Mouse (Mus musculus): ENCODE data around the gene Pabpc4. TPM values are rescaled to one million over a fixed set of nuclear protein-coding genes. Genes with fewer than 3 reads are reported as not detected.
"Not testable (repeated sequence)": the region's sequence is repeated elsewhere in the genome, so short reads cannot be mapped to it uniquely, and the experiment has no call there.

Gene Pabpc4
- polyA plus RNA-seq, 1 experiment from 2014 or later = 56.2 TPM

GRCm38 (mm10) chr4:123298226-123298625 is 36.1 kb downstream of the Pabpc4 start:
- no peak overlapping the region for H3K4me3 ChIP-seq (ENCODE audit: low read depth, low read length)
- no peak overlapping the region for H3K27ac ChIP-seq (replicated peaks; ENCODE audit: low read depth, low read length)
- H3K9ac ChIP-seq (ENCODE audit: low read length) = no peak overlapping the region
- H3K4me1 ChIP-seq (ENCODE audit: control insufficient read depth, insufficient read depth, low read length) = no peaks in the 10 kb centered on the region
- no peaks in the 10 kb centered on the region for H3K27me3 ChIP-seq (ENCODE audit: control insufficient read depth, insufficient read depth, low read length)
- H3K36me3 ChIP-seq (ENCODE audit: control insufficient read depth, insufficient read depth, low read length) = peaks cover 61% of the 10 kb centered on the region
- H3K9me3 ChIP-seq (ENCODE audit: control insufficient read depth, low read length) = no peaks in the 10 kb centered on the region
- H3K4me2 ChIP-seq (ENCODE audit: low read depth, severe bottlenecking) = no peak overlapping the region
- DNase-seq (ENCODE audit: low spot score) = no peak
- WGBS = 84% methylated on average over 4 of the region's 4 CpGs
- ATAC-seq (ENCODE audit: insufficient number of reproducible peaks, low FRiP score, low TSS enrichment, low read depth) = no peak

- Histone ChIP-seq H3K27ac (replicated peaks; ENCODE audit: low read depth, low read length) (no peak overlapping the region), H3K36me3 (ENCODE audit: control insufficient read depth, insufficient read depth, low read length) (peaks cover 59% of the 10 kb centered on the region), H3K9ac (ENCODE audit: low read length) (no peak overlapping the region), H3K27me3 (ENCODE audit: control insufficient read depth, insufficient read depth, low read length) (no peaks in the 10 kb centered on the region), H3K4me1 (ENCODE audit: control insufficient read depth, insufficient read depth, low read length) (no peaks in the 10 kb centered on the region), H3K9me3 (ENCODE audit: control insufficient read depth, low read length) (no peaks in the 10 kb centered on the region), H3K4me3 (ENCODE audit: low read depth, low read length) (no peak overlapping the region), H3K4me2 (ENCODE audit: low read depth, severe bottlenecking) (no peak overlapping the region)
- DNase-seq (ENCODE audit: low spot score) (no peak), ATAC-seq (ENCODE audit: insufficient number of reproducible peaks, low FRiP score, low TSS enrichment, low read depth) (no peak)
- WGBS = 95% methylated on average over 11 of the region's 11 CpGs
Measured at GRCm38 (mm10) chr4:123298980-123299670, 37.0 kb downstream of the Pabpc4 start.

GRCm38 (mm10) chr4:123305789-123306188 is 43.6 kb downstream of the Pabpc4 start:
- no peak overlapping the region for H3K4me2 ChIP-seq (ENCODE audit: low read depth, severe bottlenecking)
- H3K27me3 ChIP-seq (ENCODE audit: control insufficient read depth, insufficient read depth, low read length) = no peaks in the 10 kb centered on the region
- H3K9me3 ChIP-seq (ENCODE audit: control insufficient read depth, low read length) = no peaks in the 10 kb centered on the region
- no peaks in the 10 kb centered on the region for H3K4me1 ChIP-seq (ENCODE audit: control insufficient read depth, insufficient read depth, low read length)
- ATAC-seq (ENCODE audit: insufficient number of reproducible peaks, low FRiP score, low TSS enrichment, low read depth) (0 out of 2 replicates have a peak, but pooled peaks have one; percentile 24), DNase-seq (ENCODE audit: low spot score) (peak; percentile 40)
- H3K4me3 ChIP-seq (ENCODE audit: low read depth, low read length) = no peak overlapping the region
- no peak overlapping the region for H3K9ac ChIP-seq (ENCODE audit: low read length)
- no peak overlapping the region for H3K27ac ChIP-seq (replicated peaks; ENCODE audit: low read depth, low read length)
- peaks cover 19% of the 10 kb centered on the region for H3K36me3 ChIP-seq (ENCODE audit: control insufficient read depth, insufficient read depth, low read length)
- 34% methylated on average over 3 of the region's 3 CpGs for WGBS

GRCm38 (mm10) chr4:123306999-123307398 is 44.8 kb downstream of the Pabpc4 start:
- no peak overlapping the region for H3K27ac ChIP-seq (replicated peaks; ENCODE audit: low read depth, low read length)
- no peaks in the 10 kb centered on the region for H3K4me1 ChIP-seq (ENCODE audit: control insufficient read depth, insufficient read depth, low read length)
- ATAC-seq (ENCODE audit: insufficient number of reproducible peaks, low FRiP score, low TSS enrichment, low read depth) (no peak), DNase-seq (ENCODE audit: low spot score) (no peak)
- H3K9me3 ChIP-seq (ENCODE audit: control insufficient read depth, low read length) = no peaks in the 10 kb centered on the region
- H3K27me3 ChIP-seq (ENCODE audit: control insufficient read depth, insufficient read depth, low read length) = no peaks in the 10 kb centered on the region
- H3K4me3 ChIP-seq (ENCODE audit: low read depth, low read length) = no peak overlapping the region
- peaks cover 18% of the 10 kb centered on the region for H3K36me3 ChIP-seq (ENCODE audit: control insufficient read depth, insufficient read depth, low read length)
- 81% methylated on average over 10 of the region's 10 CpGs for WGBS
- no peak overlapping the region for H3K9ac ChIP-seq (ENCODE audit: low read length)
- no peak overlapping the region for H3K4me2 ChIP-seq (ENCODE audit: low read depth, severe bottlenecking)

- H3K4me3 ChIP-seq (ENCODE audit: low read depth, low read length) = no peak overlapping the region
- DNase-seq (ENCODE audit: low spot score) (no peak), ATAC-seq (ENCODE audit: insufficient number of reproducible peaks, low FRiP score, low TSS enrichment, low read depth) (no peak)
- no peak overlapping the region for H3K9ac ChIP-seq (ENCODE audit: low read length)
- no peak overlapping the region for H3K27ac ChIP-seq (replicated peaks; ENCODE audit: low read depth, low read length)
- H3K4me1 ChIP-seq (ENCODE audit: control insufficient read depth, insufficient read depth, low read length) = no peaks in the 10 kb centered on the region
- H3K4me2 ChIP-seq (ENCODE audit: low read depth, severe bottlenecking) = no peak overlapping the region
- no peaks in the 10 kb centered on the region for H3K27me3 ChIP-seq (ENCODE audit: control insufficient read depth, insufficient read depth, low read length)
- H3K36me3 ChIP-seq (ENCODE audit: control insufficient read depth, insufficient read depth, low read length) = peaks cover 5% of the 10 kb centered on the region
- 63% methylated on average over 3 of the region's 3 CpGs for WGBS
- H3K9me3 ChIP-seq (ENCODE audit: control insufficient read depth, low read length) = no peaks in the 10 kb centered on the region
Measured at GRCm38 (mm10) chr4:123308292-123308691, 46.1 kb downstream of the Pabpc4 start.

- Histone ChIP-seq H3K4me3 (ENCODE audit: low read depth, low read length) (no peak overlapping the region), H3K4me2 (ENCODE audit: low read depth, severe bottlenecking) (no peak overlapping the region), H3K9me3 (ENCODE audit: control insufficient read depth, low read length) (no peaks in the 10 kb centered on the region), H3K27me3 (ENCODE audit: control insufficient read depth, insufficient read depth, low read length) (no peaks in the 10 kb centered on the region), H3K36me3 (ENCODE audit: control insufficient read depth, insufficient read depth, low read length) (no peaks in the 10 kb centered on the region), H3K27ac (replicated peaks; ENCODE audit: low read depth, low read length) (no peak overlapping the region), H3K9ac (ENCODE audit: low read length) (no peak overlapping the region), H3K4me1 (ENCODE audit: control insufficient read depth, insufficient read depth, low read length) (no peaks in the 10 kb centered on the region)
- DNase-seq (ENCODE audit: low spot score) (no peak), ATAC-seq (ENCODE audit: insufficient number of reproducible peaks, low FRiP score, low TSS enrichment, low read depth) (no peak)
- WGBS = 78% methylated on average over 7 of the region's 7 CpGs
Measured at GRCm38 (mm10) chr4:123311845-123312244, 49.7 kb downstream of the Pabpc4 start.

- Histone ChIP-seq H3K36me3 (ENCODE audit: control insufficient read depth, insufficient read depth, low read length) (no peaks in the 10 kb centered on the region), H3K4me2 (ENCODE audit: low read depth, severe bottlenecking) (no peak overlapping the region), H3K4me1 (ENCODE audit: control insufficient read depth, insufficient read depth, low read length) (no peaks in the 10 kb centered on the region), H3K27ac (replicated peaks; ENCODE audit: low read depth, low read length) (no peak overlapping the region), H3K4me3 (ENCODE audit: low read depth, low read length) (no peak overlapping the region), H3K27me3 (ENCODE audit: control insufficient read depth, insufficient read depth, low read length) (no peaks in the 10 kb centered on the region), H3K9ac (ENCODE audit: low read length) (no peak overlapping the region), H3K9me3 (ENCODE audit: control insufficient read depth, low read length) (no peaks in the 10 kb centered on the region)
- DNase-seq (ENCODE audit: low spot score) (no peak), ATAC-seq (ENCODE audit: insufficient number of reproducible peaks, low FRiP score, low TSS enrichment, low read depth) (no peak)
- 86% methylated on average over 6 of the region's 6 CpGs for WGBS
Measured at GRCm38 (mm10) chr4:123313010-123313409, 50.9 kb downstream of the Pabpc4 start.

- ATAC-seq (ENCODE audit: insufficient number of reproducible peaks, low FRiP score, low TSS enrichment, low read depth) (no peak), DNase-seq (ENCODE audit: low spot score) (no peak)
- no peak overlapping the region for H3K27ac ChIP-seq (replicated peaks; ENCODE audit: low read depth, low read length)
- WGBS = 82% methylated on average over 3 of the region's 3 CpGs
- H3K4me3 ChIP-seq (ENCODE audit: low read depth, low read length) = no peak overlapping the region
- no peaks in the 10 kb centered on the region for H3K27me3 ChIP-seq (ENCODE audit: control insufficient read depth, insufficient read depth, low read length)
- H3K9ac ChIP-seq (ENCODE audit: low read length) = no peak overlapping the region
- H3K9me3 ChIP-seq (ENCODE audit: control insufficient read depth, low read length) = no peaks in the 10 kb centered on the region
- no peaks in the 10 kb centered on the region for H3K36me3 ChIP-seq (ENCODE audit: control insufficient read depth, insufficient read depth, low read length)
- no peaks in the 10 kb centered on the region for H3K4me1 ChIP-seq (ENCODE audit: control insufficient read depth, insufficient read depth, low read length)
- no peak overlapping the region for H3K4me2 ChIP-seq (ENCODE audit: low read depth, severe bottlenecking)
Measured at GRCm38 (mm10) chr4:123314497-123314896, 52.3 kb downstream of the Pabpc4 start.

GRCm38 (mm10) chr4:123322910-123323309 is 60.8 kb downstream of the Pabpc4 start:
- not testable (repeated sequence) for H3K27ac ChIP-seq (replicated peaks; ENCODE audit: low read depth, low read length); H3K9ac ChIP-seq (ENCODE audit: low read length); H3K36me3 ChIP-seq (ENCODE audit: control insufficient read depth, insufficient read depth, low read length); H3K27me3 ChIP-seq (ENCODE audit: control insufficient read depth, insufficient read depth, low read length); ATAC-seq (ENCODE audit: insufficient number of reproducible peaks, low FRiP score, low TSS enrichment, low read depth); H3K4me1 ChIP-seq (ENCODE audit: control insufficient read depth, insufficient read depth, low read length); H3K9me3 ChIP-seq (ENCODE audit: control insufficient read depth, low read length)
- 14% methylated on average over 22 of the region's 38 CpGs for WGBS
- peak; percentile 37 for DNase-seq (ENCODE audit: low spot score)
- Histone ChIP-seq H3K4me3 (ENCODE audit: low read depth, low read length) (peak overlapping the region; percentile 10; the same call in 1 of the 2 replicates), H3K4me2 (ENCODE audit: low read depth, severe bottlenecking) (peak overlapping the region; percentile 37)
